Mouse (Mus musculus) adrenal gland, postnatal 4 days (tissue): ENCODE measurements around the gene Rps6kl1. TPM values are rescaled to one million over a fixed set of nuclear protein-coding genes. Genes with fewer than 3 reads are reported as not detected.

Experiments used
- DNase-seq, 2 experiments: peaks; one replicate each; pipeline ENCODE4 v3.0.0; 2021 to 2022; ENCODE audit warnings: low spot score in 2 of 2, mixed read lengths in 2 of 2
- long read RNA-seq, 2 experiments: library from polyadenylated mRNA; stranded (forward); transcript quantifications; one replicate each; pipeline ENCODE4 v2.0.0; 2021
- total RNA-seq, 2 experiments: library from RNA; stranded (reverse); gene quantifications; 2 replicates each; pipeline ENCODE4 v1.2.3; 2021

Gene Rps6kl1
- total RNA-seq: 1 to 10 TPM; 3.6 to 3.9 TPM
- long read RNA-seq, experiment 1, partial matches to known transcripts: 0 of 1 reads
- long read RNA-seq, experiment 1, other reads (novel, unspliced or antisense): 1 of 1 reads
- long read RNA-seq, experiment 2, partial matches to known transcripts: 1 of 3 reads
- long read RNA-seq, experiment 2, other reads (novel, unspliced or antisense): 2 of 3 reads

- no peak for DNase-seq
Measured at GRCm38 (mm10) chr12:85151002-85151774, at the start of gene Rps6kl1. Gene Rps6kl1 (minus strand): TSS chr12:85151264.

GRCm38 (mm10) chr12:85199954-85200353 is 48.9 kb upstream of the Rps6kl1 start:
- DNase-seq: no peak

- DNase-seq: no peak
Measured at GRCm38 (mm10) chr12:85197936-85198335, 46.9 kb upstream of the Rps6kl1 start.

GRCm38 (mm10) chr12:85197371-85197770 is 46.3 kb upstream of the Rps6kl1 start:
- DNase-seq: no peak

GRCm38 (mm10) chr12:85196191-85196590 is 45.1 kb upstream of the Rps6kl1 start:
- DNase-seq: no peak

- no peak for DNase-seq
Measured at GRCm38 (mm10) chr12:85195086-85195485, 44.0 kb upstream of the Rps6kl1 start.

GRCm38 (mm10) chr12:85194623-85195018 is 43.6 kb upstream of the Rps6kl1 start:
- peak in 1 of 2 experiments; percentile 42 for DNase-seq

GRCm38 (mm10) chr12:85193923-85194622 is 43.0 kb upstream of the Rps6kl1 start:
- DNase-seq: no peak

GRCm38 (mm10) chr12:85193146-85193545 is 42.1 kb upstream of the Rps6kl1 start:
- DNase-seq: no peak

GRCm38 (mm10) chr12:85192461-85193108 is 41.5 kb upstream of the Rps6kl1 start:
- peak in 1 of 2 experiments; percentile 2 for DNase-seq

GRCm38 (mm10) chr12:85190290-85190689 is 39.2 kb upstream of the Rps6kl1 start:
- DNase-seq: no peak

GRCm38 (mm10) chr12:85186361-85186760 is 35.3 kb upstream of the Rps6kl1 start:
- DNase-seq: no peak

- DNase-seq: no peak
Measured at GRCm38 (mm10) chr12:85185810-85186209, 34.7 kb upstream of the Rps6kl1 start.

GRCm38 (mm10) chr12:85184118-85184517 is 33.1 kb upstream of the Rps6kl1 start:
- no peak for DNase-seq

- no peak for DNase-seq
Measured at GRCm38 (mm10) chr12:85182898-85183297, 31.8 kb upstream of the Rps6kl1 start.

- no peak for DNase-seq
Measured at GRCm38 (mm10) chr12:85182345-85182643, 31.2 kb upstream of the Rps6kl1 start.

GRCm38 (mm10) chr12:85181475-85182344 is 30.6 kb upstream of the Rps6kl1 start:
- no peak for DNase-seq

- DNase-seq: no peak
Measured at GRCm38 (mm10) chr12:85178294-85178693, 27.2 kb upstream of the Rps6kl1 start.

- DNase-seq: no peak
Measured at GRCm38 (mm10) chr12:85177740-85178239, 26.7 kb upstream of the Rps6kl1 start, which contains the start of gene Pgf. Gene Pgf (minus strand): TSS chr12:85177790.

- no peak for DNase-seq
Measured at GRCm38 (mm10) chr12:85176846-85177523, 25.9 kb upstream of the Rps6kl1 start.
